Mouse (Mus musculus) T-cell, adult 2 months (primary cell): Measurements from ENCODE around the gene Ncf1.

Experiments used
- DNase-seq: peaks from one replicate; pipeline ENCODE4 v3.0.0; 2022; ENCODE audit warnings: low spot score

Gene Ncf1

GRCm38 (mm10) chr5:134243661-134244436, 14.4 kb upstream of the Ncf1 start:
- DNase-seq: peak; percentile 55

DNA sequence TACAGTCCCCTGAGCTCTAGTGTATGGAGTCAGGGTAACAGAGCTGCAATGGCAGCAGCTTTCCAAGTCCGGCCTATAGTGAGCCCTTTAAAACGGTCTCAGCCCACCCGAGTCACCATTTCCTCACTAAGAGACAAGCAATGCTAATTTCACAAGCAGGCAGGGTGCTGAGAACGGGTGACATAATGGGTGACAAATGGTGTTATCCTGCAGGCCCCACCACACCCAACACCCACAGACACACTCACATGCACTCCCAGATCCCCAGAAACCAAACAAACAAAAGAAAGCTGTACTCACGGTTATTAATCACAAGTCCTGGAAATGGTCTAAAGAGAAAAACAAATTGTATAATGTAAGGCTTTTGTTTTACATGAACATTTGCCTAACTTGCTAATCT, 12.4 kb upstream of the Ncf1 start:
- DNase-seq: no peak

GRCm38 (mm10) chr5:134237936-134238760, 8.7 kb upstream of the Ncf1 start:
- DNase-seq: no peak

DNA sequence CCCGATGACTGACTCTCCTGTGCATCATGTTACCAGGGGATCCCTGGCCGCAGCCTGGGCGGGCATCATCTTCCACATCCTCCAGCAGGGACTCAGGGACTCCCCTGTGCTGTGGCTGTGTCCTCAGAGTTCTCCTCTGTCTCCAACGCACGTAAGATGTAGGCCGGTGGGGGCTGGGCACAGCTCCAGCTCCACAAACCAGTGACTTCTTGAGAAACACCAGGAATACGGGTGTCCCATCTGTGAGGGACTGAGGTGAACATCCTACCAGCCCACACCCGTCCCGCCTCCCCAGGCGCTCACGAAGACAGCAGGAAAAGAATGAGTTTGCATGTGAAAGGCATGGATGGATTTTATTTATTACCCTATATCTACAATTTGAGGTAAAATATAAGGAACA, 8.1 kb upstream of the Ncf1 start:
- DNase-seq: no peak

DNA sequence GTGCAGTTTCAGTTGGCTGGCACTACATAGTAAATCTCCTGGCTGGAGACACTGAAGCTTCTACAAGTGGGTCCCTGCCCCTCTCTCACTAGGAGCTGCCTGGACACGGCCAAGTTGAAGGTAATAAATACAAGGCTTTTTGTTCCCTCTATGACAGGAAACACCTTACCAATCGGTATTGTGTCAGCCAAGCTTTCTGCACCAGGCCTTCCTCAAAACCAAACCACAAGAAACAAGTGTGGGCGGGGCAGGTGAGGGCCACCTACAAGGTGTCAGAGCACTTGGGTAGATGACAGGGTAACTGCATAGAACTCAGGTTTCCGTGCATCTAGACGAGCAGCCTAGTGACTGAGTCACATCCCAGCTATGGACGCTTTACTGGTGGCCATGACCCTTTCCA, 7.4 kb upstream of the Ncf1 start:
- DNase-seq: peak; percentile 95

GRCm38 (mm10) chr5:134236241-134236640, 6.8 kb upstream of the Ncf1 start:
- DNase-seq: no peak

GRCm38 (mm10) chr5:134235111-134235510, 5.7 kb upstream of the Ncf1 start:
- DNase-seq: no peak

GRCm38 (mm10) chr5:134234205-134234604, 4.8 kb upstream of the Ncf1 start:
- peak; percentile 54 for DNase-seq

- peak; percentile 65 for DNase-seq
Observed at GRCm38 (mm10) chr5:134233244-134233651, 3.8 kb upstream of the Ncf1 start.

DNA sequence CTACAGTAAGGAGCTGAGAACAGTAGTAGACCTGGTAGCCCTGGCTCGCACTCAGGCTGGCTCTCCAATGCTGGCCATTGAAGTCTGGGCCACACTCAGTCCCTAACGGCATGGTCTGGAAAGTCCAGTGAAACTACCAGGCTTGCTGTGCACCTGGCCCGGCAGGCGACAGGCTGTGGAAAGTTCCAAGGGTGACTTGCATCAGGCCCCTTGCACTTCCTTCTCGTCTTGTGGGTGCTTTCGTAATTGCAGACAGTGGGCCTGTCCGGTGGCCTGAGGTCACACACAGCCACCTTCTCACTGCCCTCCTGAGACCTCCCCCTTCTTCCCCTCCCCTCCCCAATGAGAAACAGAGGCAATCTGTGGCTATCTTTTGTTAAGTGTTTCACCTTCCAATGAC, 3.1 kb upstream of the Ncf1 start:
- DNase-seq: no peak

GRCm38 (mm10) chr5:134232111-134232510, 2.7 kb upstream of the Ncf1 start:
- peak; percentile 75 for DNase-seq

GRCm38 (mm10) chr5:134231376-134231775, 2.0 kb upstream of the Ncf1 start:
- DNase-seq: no peak

GRCm38 (mm10) chr5:134228249-134228638, 1.2 kb downstream of the Ncf1 start:
- no peak for DNase-seq

- DNase-seq: peak; percentile 63
Observed at GRCm38 (mm10) chr5:134227574-134228248, 1.7 kb downstream of the Ncf1 start.

DNA sequence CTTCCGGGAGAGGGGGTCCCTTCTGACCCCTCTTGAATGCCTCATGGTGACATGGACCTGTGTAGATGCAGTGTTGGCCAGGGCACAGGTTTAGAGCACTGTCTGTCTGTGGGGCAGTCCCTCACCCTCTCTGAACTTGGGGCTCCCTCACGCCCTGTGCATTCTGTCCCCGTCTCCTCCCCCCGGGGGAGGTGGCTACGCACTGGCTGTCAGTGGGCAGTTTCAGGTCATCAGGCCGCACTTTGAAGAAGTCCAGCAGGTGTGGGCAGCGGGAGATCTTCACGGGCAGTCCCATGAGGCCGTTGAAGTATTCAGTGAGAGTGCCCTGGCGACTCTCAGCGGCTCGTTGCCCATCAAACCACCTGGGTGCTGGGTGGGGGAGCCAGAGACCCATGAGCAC, 2.5 kb downstream of the Ncf1 start:
- DNase-seq: no peak

DNA sequence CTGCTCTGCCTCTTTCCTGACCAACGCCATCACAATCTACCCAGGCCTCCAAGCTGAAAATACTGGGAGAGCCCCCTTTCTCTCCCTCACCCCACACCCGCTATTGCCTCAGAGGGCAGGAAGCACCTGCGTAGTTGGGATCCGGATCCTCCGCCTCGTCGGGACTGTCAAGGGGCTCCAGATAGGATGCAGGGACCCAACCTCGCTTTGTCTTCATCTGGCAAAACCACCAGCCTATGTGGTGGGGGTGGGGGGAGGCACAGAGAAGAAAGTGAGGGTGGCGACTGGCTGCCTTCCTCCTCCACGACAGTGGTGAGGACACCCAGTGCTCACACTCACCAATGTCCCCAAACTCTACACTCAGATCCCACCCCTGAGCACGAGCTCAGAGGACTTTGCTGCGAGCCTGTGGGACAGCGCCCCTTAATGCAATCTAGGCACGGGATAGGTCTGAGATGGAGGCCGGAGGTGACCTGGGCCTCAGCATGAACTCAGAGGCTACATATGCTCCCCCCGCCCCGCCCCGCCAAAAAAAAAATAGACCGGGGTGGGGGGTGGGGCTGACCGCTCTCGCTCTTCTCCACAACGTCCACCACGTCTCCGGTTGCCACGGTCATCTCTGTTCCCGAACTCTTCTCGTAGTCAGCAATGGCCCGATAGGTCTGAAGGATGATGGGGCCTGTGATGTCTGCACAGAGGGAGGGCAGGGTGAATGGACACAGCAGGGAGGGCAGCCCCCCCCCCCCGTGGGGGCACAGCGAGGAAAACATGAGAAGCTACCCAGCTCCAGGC, 4.1 kb downstream of the Ncf1 start:
- DNase-seq: no peak

DNA sequence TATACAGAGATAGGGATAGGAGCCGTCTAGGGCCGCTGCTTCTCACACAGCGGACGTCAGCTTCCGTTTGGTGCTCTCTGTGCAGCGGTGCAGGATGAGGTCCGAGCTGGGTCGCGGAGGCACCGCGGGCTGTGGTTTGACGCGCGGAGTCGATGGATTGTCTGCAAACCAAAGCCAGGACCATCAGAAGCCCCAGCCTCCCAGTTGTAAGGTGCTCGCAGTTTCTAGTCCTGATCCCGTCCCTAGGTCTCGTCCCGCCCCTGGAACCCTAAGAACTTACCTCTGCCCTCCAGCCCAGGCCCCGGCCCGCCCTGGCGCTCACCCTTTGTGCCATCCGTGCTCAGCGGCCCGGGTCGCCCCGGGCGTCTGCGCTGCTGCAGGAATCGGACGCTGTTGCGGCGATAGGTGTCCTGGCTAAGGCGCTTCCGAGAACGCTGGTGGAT, 7.7 kb downstream of the Ncf1 start:
- no peak for DNase-seq

GRCm38 (mm10) chr5:134221278-134221677, 8.1 kb downstream of the Ncf1 start:
- DNase-seq: no peak

GRCm38 (mm10) chr5:134217900-134218299, 11.5 kb downstream of the Ncf1 start:
- no peak for DNase-seq

DNA sequence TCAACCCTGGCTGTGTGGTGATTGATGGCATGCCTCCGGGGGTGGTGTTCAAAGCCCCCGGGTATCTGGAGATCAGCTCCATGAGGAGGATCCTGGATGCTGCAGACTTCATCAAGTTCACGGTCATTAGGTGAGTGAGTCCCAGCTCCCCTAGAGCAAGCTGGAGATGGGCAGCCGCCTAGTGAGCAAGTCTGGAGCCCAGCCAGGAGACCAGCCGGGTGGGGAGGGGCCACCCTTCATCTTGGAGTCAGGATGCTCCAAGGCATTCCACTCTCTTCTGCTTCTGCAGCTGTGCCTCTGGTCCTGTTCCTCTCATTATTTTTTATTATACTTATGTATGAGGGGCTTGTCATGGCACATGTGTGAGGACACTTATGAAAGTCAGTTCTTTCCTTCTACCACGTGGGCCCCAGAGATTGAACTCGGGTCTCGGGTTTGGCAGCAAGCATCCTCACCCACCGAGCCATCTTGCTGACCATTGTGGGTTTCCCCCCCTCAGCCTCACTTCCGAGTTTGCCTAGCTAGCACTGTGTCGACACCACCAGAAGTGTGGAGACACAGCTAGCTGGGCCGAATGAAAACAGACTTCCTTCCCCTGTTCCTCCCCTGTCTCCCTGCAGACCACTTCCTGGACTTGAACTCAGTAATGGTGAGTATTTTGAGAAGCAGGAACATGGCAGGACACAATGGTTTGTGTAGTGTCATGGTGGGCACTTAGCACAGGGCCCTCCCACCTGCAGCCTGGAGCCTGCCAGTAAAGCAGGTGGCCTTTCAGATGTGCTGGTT, 15.2 kb downstream of the Ncf1 start:
- no peak for DNase-seq

DNA sequence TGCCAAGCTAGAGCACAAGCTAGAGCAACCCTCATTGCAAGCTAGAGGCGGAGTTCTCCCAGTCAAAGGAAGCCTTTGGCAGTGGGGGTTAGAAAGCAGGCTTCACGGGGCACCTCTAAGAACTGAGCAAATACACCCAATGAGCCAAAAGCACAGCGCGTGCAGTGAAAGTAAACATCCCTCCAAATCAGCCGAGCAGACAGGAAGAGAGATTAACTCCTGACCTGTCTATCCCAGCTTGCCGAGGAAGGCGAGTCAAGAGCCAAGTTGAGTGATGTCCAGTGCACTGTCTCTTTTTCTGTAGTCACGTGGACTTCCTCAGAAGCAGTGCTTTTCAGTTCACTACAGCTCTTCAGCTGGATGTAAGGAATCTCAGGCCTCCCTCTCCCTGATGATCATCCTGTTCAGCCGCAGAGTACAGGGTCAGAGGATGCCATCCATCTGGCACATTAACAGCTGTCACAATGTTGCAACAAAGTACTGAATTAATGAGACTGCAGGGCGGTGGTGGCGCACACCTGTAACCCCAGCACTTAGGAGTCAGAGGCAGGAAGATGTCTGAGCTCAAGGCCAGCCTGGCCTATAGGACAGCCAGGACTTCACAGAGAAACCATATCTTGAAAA, 19.4 kb downstream of the Ncf1 start:
- DNase-seq: no peak
